Mouse (Mus musculus) adrenal gland, adult 18-20 months (tissue): ENCODE measurements around the gene Il17rd. TPM values are rescaled to one million over a fixed set of nuclear protein-coding genes. Genes with fewer than 3 reads are reported as not detected.

ENCODE experiments used
- DNase-seq, 2 experiments: peaks; one replicate each; pipeline ENCODE4 v3.0.0; 2021 to 2022; ENCODE audit warnings: low spot score in 2 of 2
- total RNA-seq, 2 experiments: library from RNA; stranded (reverse); gene quantifications; 1 replicate in 1 of 2; 2 replicates in 1 of 2; pipeline ENCODE4 v1.2.3; 2021

Gene Il17rd
- total RNA-seq, 2 experiments from 2014 or later: 2.9 to 3.7 TPM

DNA sequence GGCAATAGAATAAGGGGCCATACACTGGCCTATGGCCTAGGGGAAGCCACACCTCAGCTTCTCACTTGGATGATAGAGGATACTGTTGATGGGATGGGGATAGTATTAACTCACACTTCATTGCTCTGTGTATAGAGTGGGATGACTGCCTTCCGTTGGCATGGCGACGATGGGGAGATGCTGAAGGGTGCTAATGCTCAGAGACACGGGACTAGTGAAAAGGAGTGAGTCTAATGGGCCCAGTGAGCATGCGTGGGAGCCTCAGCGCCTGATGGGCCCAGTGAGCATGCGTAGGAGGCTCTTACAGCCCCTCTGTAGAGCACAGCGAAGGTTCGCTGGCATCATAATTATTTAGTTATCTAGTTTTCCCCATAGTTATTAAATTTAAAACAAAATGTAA lies 100.2 kb downstream of the Il17rd start:
- DNase-seq: no peak

DNA sequence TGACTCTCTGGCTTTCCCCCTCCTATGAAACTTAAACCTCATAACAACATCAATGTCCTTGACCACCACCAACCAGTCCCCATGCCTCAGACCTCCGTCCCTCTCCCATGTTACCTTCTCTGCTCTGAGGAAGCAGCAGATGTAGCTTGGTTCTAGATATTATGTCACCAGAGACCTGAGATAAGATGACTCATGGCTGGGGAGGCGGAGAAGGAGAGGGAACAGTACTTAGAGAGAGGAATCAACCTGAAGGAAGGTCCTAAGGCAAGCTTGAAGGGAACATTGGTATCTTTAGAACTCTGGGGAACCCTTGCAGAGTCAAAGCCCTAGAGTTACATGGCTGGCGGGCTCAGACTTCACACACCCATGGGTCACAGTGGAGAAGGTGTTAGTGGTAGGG lies 101.2 kb downstream of the Il17rd start:
- no peak for DNase-seq

DNA sequence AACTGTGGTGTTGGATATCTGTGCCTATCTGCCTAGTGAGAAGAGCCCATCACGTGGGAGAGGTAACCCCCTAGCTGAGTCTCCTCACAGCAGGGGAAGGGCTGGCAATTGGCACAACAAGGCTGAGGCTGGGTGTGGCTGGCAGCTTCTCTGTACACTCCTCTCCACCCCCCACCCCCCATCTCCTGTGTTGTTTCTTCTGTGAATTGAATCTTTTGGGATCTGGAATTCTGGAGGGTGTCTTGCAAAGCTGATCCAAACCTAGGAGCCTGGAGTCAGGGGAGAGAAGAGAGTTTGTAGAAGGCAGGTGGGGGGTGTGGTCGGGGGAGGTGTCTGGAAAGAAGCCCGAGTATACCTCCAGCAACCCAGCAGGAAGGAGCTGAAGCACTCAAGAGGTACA lies 102.7 kb downstream of the Il17rd start:
- no peak for DNase-seq

DNA sequence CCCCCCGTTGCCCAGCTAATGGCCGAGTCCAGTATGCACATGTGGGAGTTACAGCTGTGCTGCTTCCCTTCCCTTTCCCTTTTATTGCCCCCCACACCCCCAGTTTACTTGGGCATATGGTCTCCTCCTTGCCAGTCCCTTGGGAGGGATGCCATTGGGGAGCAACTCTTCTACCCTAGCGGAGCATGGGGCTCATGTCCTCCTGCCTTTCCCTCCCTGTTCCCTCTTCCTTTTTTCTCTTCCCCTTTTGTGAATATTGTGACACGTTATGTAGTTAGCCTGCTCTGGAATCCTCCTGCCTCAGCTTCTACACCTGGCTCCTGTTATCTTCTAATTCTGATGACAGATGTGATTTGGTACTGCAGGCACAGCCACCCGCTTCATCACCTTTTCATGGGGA lies 103.9 kb downstream of the Il17rd start:
- DNase-seq: no peak

DNA sequence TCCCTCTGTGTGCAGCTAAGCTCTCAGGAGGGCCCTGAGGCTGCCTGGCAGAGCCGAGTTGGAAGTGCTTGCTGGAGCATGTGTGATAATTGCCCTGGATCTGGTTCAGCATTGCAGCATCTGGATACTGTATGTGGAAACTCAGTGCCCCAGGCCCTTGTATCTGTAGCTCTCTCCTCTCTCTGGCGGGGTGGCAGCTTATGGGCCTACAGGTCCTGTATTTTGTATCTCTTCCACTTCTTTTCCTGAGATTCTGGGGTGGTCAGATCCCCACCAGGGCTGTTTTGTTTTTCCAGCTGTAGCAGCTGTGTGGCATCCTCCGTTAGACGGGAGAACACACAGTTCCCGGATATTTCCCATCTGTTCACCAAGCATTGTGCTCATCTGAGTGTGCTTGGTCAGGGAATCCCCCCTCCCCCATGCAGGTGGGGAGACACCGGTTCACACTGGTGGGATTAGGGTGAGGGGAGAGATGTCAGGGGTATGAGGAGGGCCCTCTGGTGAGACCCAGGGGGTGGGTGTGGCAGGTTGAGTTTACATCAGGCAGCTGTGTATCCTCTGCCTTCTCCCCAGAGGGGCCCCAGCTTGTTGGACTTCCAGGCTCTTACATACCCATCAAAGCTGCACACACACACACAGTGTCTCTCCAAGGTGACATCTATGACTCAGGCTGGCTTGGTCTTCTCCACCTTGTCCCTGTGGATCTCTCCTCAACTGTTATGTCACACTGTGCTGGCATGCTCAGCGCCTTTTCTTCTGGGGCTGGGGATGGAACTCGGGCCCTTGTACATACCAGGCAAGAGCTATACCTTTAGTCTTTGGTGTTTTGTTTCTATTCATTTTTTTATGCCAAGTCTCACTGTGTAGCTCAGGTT lies 106.7 kb downstream of the Il17rd start:
- peak in 1 of 2 experiments; percentile 16 for DNase-seq

DNA sequence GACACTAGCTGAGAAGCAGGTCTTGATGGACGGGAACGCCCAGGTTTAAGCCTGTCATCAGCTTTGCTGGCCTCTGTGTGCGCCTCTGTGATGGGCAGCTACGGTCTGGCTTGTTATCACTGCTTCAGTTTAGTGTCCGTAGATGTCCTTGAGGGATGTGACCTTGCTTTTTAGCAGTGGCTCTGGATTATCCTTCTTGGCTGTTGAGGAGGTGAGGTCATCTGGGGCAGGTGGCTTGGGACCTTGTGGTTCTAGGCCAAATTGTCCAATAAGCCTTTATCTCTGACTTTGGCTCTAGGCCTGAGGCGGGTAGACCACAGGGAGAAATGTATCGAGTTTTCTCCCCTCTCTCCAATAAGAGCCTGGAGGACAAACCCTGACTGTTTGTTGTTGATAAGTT lies 109.0 kb downstream of the Il17rd start:
- no peak for DNase-seq

DNA sequence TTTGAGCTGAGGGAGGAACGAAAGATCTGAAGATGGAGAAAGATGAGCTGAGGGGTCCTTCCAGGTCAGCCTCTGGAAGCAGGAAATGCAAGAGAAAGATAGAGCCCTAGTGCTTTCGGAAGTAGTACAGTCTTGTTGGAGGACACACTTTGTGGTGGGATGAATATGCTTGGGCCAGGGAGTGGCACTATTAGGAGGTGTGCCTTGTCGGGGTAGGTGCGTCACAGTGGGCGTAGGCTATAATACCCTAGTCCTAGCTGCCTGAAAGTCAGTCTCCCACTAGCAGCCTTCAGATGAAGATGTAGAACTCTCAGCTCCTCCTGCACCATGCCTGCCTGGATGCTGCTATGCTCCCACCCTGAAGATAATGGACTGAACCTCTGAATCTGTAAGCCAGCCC lies 110.7 kb downstream of the Il17rd start:
- no peak for DNase-seq

DNA sequence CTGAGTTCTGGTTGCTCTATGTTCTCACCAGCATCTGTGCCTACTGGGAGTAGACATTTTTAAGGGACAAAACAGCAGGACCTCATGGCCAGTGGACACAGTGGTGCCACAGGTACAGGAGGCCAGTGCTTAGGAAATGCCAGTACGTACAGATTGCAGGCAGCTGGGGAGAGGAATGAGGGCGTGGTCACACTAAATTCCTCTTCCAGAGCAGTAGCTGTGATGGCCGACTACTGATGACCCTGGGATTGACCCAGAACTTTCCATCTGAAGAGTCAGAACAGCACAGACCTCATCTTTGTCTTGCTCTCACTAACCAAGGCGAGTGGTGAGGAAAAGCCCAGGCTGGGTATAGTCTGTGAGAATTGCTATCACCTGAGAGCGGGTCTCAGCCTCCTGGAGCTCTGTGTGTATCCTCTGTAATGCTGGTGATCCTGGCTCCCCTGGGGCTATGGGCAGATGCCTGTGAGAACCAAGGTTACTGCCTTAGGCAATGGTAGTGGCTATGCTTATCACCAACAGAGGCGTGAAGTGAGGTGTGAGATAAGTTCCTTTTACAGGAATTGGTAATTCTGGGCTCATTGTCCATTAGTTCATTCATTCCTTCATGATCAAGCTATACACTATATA lies 111.4 kb downstream of the Il17rd start:
- DNase-seq: no peak

DNA sequence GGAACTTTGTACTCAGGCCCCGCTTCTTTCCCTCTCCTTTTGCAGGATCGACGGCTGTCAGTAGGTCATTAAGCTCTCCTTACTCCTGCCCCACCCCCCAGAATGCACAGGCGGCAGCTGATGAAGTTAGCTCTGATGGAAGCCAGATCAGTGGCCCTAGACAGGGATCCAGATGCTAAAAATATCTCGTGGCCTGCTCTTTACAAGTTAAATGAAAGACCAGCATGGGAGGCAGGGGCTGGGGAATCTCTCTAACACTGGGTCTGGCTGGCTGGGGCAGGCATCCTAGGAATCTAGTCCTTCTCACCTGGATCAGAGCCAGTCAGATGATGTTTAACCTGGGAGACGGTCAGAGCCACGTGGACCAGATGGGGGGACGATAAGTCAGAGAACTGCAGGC lies 112.7 kb downstream of the Il17rd start:
- DNase-seq: no peak

DNA sequence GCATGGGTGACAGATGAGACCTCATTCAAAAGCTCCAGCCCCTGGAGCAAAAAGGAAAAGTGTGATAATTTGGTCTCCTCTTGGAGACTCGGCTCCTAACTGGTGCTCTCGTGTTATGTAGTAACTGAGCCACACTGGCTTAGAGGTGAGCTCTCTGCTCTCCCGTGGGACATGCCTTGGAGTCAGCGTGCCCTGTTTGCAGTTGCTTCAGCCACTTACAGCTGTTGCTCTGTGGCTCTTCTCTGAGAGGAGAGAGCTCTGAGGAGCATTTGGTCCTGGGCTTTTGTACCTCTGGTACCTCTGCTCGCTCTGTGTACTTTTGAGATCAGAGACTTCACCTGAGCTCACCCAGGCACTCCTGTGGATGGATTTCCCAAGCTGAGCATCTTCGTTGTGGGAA lies 116.3 kb downstream of the Il17rd start:
- DNase-seq: no peak

DNA sequence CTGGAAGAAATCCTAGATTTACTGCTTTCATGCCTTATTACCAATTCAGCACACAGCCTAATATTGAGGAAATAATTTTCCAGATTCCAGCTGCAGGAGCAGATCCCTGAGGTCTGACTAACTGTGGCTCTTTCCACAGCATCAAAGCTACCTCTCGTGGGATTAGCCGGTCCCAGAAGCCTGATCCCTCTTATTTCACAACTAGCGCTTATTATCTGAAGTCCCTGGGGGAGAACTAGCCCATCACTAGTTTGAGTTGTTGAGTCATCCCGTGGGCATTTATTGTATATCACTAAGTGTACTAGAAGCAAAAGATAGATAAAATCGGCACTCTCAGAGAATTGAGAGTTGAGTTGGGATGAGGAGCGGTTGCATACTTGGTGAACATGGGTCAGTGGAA lies 117.3 kb downstream of the Il17rd start:
- no peak for DNase-seq

Other genes with a start within 250 kb of the Il17rd start
- not detected for gene Asb14, start 144.4 kb upstream of the Il17rd start, total RNA-seq
- 10 to 100 TPM; 33.5 to 37.9 TPM for gene Appl1, start 67.7 kb upstream of the Il17rd start, total RNA-seq
- not detected for gene Hesx1, start 44.5 kb upstream of the Il17rd start, total RNA-seq
- 10 to 100 TPM; 25.3 to 45.5 TPM for gene Arhgef3, start 76.0 kb downstream of the Il17rd start, total RNA-seq